Mouse (Mus musculus) layer of hippocampus, adult 11-12 months (tissue): ENCODE measurements at regions not wholly inside any gene's neighbourhood (a gene's known extent, or its start where the extent isn't known, plus 50 kb on each side); places are given as distances from the start of the nearest gene placed in this dataset.

ENCODE experiments used
- DNase-seq: peaks from one replicate; pipeline ENCODE4 v3.0.0; 2022; ENCODE audit warnings: low spot score

DNA sequence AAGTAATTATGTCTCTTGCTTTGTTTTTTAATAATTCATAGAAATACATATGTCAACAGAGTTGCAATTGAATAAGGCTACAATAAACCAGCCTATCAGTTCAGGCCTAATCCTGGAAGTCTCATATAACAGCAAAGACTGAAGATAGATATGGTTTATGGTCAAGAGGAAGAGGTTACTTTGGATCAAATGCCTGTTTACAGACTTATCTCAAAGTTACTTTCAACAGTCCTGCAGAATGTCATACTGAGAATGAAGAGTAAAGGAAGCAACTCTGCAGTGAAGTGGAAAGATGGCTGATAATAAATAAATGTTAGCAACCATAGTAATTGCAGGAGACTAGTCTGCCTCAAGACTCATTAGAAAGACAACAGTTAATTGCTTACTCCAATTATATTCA is 684.8 kb upstream of the Vstm2a start:
- DNase-seq, result no peak

DNA sequence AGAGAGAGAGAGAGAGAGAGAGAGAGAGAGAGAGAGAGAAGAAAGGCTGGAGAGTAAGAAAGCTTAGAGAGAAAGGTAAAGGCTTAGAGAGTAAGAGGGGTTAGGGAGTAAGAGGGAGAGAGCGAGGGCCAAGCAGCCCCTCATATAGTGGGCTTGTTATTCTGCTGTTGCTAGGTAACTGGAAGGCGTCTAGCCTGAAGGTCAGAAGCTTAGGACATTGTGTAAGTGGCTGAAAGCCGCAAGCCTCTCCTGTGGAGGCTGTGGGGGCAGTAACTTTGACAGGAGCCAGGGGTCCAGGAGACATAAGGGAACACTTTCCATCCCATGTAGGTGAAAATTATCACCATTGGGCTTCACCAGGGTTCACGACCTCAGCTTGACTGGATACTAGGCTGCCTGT is 637.6 kb upstream of the Vstm2a start:
- DNase-seq, result no peak

DNA sequence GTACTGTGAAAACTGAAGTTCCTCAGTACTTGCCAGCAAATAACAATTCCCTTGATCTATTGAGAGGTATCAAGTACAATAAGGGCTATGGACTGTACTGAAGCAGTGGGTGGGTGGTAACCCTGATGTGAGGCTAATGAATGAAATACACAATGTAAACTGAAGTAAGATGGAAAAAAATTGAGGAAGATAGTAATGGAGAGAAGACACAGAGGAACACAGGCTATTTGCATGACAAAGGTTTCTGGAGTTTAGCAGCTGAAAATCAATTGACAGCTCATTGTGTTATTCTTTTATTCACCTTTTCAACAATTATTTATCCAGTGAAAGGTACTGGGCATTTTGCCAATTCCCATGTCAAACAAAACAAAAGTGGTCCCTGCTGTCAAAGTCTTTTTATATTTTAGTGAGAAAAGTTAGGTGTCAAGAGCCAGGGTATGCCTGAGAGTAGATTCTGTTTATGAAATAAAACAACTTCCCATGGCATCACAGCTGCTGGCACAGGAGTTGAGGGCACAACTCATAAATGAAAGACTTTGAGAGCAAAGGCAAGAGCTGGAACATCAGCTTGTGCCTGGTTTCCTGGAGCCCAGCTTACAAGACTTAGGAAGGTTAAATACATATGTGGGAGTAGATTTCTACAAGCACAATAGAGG is 608.4 kb upstream of the Vstm2a start:
- DNase-seq, result no peak

DNA sequence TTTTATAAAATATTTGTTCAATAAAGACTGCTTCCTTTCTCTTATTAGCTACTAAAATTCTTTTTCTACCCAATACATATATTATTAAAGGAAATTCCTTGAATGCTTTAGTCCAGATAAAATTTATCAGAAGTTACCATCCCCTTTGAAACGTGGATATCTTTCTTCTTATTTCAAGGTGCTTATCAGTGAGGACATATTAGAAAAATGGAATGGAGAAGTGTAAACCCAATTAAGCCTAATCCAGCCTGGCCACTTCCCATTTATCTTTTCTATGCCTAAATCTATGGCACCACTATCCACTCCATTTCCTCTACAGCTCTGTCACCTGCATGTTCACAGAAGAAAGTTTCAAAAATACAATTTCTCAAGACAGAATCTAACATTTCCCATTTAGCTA is 568.5 kb upstream of the Vstm2a start:
- DNase-seq, result no peak

DNA sequence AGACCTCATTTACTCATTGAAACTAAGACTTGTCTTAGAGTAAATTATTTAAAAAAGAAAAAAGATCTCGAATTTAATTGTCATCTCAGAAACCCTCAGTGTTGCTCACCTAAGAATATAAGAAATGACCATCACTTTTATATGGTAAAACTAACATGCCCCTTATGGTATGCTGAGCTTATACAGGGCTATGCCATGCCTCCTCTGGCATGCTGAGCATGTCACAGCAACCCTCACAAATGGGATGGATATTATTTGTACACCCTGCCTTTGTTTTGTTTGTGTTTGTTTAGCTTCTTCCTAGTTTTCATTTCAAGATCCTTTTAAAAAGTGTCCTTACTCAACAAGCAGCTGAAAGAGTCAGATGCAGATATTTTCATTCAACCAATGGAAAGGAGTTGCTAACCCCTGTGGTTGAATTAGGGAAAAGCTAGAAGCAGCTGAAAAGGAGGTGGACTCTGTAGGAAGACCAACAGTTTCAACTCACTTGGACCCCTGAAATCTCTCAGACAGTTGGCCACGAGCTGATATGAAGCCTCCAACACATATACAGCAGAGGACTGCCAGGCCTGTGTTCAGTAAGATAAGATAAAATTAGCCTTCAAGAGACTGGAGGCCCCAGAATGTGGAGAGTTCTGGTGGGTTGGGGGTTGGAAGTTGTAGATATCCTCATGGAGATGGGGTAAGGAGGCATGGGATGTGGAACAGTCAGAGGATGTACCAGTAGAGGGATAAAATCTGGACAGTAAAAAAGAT is 559.3 kb upstream of the Vstm2a start:
- no peak for DNase-seq

DNA sequence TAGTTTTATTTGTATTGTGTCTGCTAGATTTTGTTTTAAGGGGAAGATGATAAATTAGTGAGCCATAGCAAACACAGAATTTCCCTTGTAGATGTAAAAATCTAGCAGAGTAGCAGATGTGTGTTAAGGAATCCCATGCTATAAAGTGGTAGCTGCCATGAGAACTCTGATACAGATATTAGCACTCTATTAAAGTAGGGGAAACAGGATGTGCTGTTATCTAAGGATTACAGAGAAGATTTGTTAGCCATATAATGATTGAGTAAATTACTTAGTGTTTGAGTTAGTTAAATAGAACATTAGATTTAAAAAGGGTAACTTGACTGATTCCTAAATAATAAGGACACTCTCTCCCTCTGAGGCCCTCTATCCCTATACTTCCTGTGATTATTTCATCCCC is 541.5 kb upstream of the Vstm2a start:
- no peak for DNase-seq

DNA sequence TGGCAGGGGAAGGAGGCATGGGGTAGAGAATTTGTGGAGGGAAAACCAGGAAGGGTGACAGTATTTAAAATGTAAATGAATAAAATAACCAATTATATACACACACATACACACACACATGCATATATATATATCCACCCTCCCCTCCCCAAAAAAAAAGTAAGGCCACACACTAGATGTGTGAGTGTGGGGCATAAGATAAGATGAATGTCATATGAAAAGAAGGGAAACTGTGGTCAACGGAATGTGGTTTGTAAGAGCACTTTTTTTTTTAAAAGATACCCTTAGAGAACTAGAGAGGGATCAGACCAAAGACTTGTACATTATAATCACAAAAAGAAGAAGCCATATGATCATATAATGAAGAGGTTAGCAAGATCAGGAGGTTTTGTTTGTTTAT is 540.0 kb upstream of the Vstm2a start:
- DNase-seq, result no peak

DNA sequence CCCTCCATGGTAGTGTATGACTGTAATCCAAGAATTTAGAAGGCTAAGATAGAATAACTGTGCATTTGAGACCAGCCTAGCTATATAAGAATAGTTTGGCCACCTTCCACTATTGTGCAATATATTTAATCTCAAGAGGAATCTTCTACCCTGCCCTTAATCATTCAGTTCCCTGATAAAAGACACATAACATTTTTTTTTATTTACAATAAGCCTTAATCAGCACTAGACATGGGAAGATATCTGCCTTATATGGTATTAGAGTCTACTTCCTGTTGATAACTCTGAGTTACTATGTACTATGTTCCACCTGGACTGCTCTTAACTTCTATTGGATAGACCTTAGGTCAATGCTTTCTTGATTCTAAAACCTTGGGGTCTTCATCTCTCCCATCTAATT is 519.9 kb upstream of the Vstm2a start:
- no peak for DNase-seq

DNA sequence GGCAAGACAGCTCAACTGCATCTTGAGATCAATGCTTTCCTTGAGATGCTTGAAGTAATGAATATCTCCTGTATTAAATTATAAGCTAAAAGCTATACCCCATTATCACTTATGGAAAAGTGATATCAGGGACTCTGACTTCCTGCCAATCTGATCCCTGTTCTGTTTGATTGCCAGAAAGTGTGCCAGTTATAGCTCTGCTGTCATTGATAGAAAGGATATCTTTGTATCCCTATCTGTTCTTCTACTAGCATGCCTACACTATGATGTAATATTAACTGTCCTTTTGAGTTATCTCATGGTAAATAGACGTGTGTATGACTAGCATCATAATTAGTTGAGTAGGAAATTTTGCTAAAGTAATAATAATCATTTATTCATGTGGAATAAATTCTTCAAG is 501.5 kb upstream of the Vstm2a start:
- DNase-seq, result no peak

DNA sequence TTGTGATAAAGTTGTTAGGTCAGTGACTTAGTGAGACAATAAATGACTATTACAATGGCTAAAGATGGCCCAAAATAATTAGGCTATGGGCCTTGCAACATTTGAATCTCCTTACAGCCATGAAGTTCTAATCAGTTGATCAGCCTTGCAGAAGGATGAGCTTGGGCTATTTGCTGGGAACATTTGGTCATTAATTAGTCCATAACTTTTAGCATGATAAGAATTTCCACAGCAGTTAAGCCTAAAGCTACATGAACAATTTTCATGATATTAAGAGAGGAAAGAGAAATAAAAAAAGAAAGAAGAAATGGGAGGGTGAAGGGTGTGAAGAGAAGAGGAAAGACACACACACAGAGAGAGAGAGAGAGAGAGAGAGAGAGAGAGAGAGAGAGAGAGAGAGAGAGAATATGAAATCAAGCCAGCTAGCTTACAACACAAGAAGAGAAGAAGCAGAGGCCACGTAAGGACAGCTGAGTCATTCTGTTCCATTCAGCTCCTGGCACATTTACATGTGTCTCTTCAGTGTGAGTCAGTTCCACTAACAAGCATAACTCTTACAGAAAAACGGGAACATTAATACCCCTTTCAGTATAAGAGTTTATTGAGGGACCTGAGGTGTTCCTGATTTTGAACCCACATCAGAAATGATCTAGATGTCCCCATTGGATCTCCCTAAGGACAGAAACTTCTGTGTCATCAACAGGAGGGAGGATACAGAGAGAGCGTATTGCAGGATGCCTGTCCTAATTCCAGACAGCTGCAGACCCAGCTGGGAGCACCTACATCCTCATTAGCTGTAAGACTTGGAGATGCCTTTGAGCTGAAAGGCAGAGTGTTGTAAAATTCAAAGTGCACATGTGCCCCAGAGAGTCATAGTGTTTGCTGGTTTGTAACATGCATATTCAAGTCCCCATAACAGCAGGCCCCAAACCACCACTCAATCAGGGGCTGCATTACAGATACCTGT is 487.6 kb upstream of the Vstm2a start:
- peak; percentile 24 for DNase-seq
